Mouse (Mus musculus): Measurements from ENCODE around the gene Map2k4.

The Map2k4 gene

DNA sequence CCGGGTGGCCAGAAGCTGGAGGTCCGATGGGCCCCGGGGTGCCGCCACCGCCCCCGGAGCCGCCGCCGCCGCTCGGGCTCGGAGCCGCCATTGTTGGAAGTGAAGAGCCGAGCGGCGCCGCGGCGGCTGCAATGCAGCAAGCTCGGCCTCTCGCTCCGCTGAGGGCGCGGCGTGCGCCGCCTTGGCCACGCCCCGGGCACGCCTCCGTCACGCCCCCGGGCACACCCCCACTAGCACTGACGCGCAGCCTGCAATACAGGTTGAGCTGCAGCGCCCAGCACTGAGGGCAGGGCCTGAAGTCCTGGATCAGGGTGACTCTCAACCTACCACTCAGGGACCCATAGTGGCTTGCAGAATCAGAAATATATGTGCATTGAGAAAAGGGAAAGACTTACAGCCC lies at the start of gene Map2k4:
Gene Map2k4, minus strand, starts transcription at position 144 of the 400 bp plus-strand sequence.
- in situ Hi-C loops (cut with MboI, MseI), result loop anchor here in 1 of 2 experiments (25.0 kb wide), 1 partner anchor 1876 kb away; the partner anchor contains the start of gene Hs3st3b1

- in situ Hi-C loops (cut with MboI, MseI), result loop anchor here (25.0 kb wide), 3 partner anchors 837 to 1263 kb away; partner anchors contain the start of genes Elac2 (in 1 of the 2), Myh3 (in 1 of the 2) and Tmem220 (in 1 of the 2)
Observed at GRCm38 (mm10) chr11:65824556-65824955, 36.5 kb upstream of the Map2k4 start.

DNA sequence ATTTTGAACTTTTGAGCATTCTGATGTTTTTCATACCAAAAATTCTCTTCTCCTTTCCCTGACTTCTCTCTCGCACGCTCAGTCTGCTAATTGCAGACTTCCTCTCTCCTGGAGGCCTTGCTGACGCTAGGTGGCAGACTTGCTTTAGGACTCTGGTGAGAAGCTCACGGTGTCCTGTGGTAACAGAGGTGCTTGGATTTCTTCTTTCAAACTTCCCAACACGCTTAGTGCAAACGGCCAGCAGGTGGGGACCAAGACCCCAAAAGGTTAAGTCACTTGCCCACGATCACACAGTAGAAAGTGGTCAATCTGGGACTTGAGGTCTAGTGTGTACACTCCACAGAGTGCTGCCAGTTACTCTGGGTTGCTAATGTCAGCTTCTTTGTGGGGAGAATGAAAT lies 32.8 kb upstream of the Map2k4 start:
- in situ Hi-C loops (cut with MboI, MseI), result loop anchor here (25.0 kb wide), 3 partner anchors 834 to 1266 kb away; partner anchors contain the start of genes Elac2 (in 1 of the 2), Myh3 (in 1 of the 2) and Tmem220 (in 1 of the 2)

DNA sequence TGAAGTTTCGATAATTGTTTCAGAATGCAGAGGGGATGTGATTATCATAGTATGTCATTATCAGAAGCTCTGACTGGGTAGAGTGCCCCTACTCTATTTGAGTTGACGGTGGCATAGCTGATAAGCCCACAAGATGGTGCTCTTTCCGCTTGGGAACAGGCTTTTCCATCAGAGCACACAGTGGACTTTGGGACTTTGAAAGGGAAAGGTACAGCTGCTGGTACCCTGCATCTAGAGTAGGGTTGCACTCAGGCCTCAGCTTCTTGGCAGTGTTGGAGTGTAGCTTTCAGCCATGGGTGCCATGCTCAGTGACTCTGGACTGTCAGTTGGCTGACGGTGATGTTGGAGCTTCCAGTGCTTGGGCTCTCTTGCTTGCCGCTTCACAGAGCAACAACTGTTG lies 32.2 kb upstream of the Map2k4 start:
- in situ Hi-C loops (cut with MboI, MseI), result loop anchor here (25.0 kb wide), 3 partner anchors 833 to 1267 kb away; partner anchors contain the start of genes Elac2 (in 1 of the 2), Myh3 (in 1 of the 2) and Tmem220 (in 1 of the 2)

DNA sequence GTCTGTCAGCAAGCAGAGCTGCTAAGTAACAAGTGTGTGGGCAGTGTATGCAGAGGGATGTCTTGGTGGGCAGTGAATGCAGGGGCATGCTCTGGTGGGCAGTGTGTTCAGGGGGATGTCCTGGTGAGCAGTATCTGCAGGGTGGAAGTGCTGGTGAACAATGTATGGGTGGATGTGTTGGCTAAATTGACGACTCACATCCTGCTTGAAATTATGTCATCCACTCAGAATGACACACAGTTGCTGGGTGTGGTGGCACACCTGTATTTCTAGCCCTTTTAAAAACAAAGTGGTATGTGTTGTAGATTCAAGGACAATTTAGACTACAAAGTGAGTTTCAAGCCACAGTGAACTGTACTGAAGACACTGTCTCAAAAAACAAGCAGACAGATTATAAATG lies 30.1 kb upstream of the Map2k4 start:
- in situ Hi-C loops (cut with MboI, MseI), result loop anchor here (5.0 to 25.0 kb wide), 4 partner anchors 76 to 1269 kb away; partner anchors contain the start of genes Elac2 (in 1 of the 2), Myh3 (in 1 of the 2) and Tmem220 (in 1 of the 2)

GRCm38 (mm10) chr11:65816237-65816636 lies 28.1 kb upstream of the Map2k4 start:
- in situ Hi-C loops (cut with MboI, MseI), result loop anchor here (5.0 to 25.0 kb wide), 4 partner anchors 74 to 1271 kb away; partner anchors contain the start of genes Elac2 (in 1 of the 2), Myh3 (in 1 of the 2) and Tmem220 (in 1 of the 2)

DNA sequence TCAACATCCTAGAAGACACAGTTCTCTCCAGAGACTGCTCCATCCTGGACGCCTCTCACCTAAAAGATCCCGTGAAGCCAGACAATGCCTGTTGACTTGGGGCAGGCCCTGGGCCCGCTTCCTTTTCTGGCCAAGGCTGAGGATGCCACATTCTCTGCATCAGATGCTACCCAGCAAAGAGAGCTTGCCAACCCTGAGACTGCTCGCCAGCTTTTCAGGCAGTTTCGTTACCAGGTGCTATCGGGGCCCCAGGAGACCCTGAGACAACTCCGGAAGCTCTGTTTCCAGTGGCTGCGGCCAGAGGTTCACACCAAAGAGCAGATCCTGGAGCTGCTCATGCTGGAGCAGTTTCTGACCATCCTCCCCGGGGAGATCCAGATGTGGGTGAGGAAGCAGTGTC lies 26.3 kb upstream of the Map2k4 start:
- in situ Hi-C loops (cut with MboI, MseI), result loop anchor here (25.0 kb wide), 3 partner anchors 827 to 1273 kb away; partner anchors contain the start of genes Elac2 (in 1 of the 2), Myh3 (in 1 of the 2) and Tmem220 (in 1 of the 2)

DNA sequence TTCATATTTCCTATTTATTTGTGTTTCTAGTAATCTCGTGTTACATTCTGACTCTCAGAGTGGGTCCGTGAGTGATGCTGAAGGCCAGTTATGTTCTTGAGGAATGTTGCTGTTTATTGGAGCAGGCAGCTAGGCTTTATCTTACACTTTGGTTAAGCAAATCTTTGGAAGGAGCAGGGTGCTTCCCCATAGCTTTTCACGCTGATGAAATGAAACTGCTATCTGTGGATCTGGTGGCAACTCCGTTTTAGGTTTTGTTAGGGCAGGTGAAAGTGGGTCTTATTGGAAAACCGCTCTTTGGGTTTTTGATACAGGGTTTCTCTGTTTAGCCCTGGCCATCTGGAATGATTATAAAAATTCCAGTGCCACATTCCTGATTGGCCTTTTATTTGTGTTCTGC lies 24.0 kb upstream of the Map2k4 start:
- in situ Hi-C loops (cut with MboI, MseI), result loop anchor here (25.0 kb wide), 3 partner anchors 825 to 1275 kb away; partner anchors contain the start of genes Elac2 (in 1 of the 2), Myh3 (in 1 of the 2) and Tmem220 (in 1 of the 2)

- in situ Hi-C loops (cut with MboI, MseI), result loop anchor here (25.0 kb wide), 3 partner anchors 820 to 1280 kb away; partner anchors contain the start of genes Elac2 (in 1 of the 2), Myh3 (in 1 of the 2) and Tmem220 (in 1 of the 2)
Observed at GRCm38 (mm10) chr11:65807601-65808000, 19.5 kb upstream of the Map2k4 start.

GRCm38 (mm10) chr11:65806909-65807504 lies 18.9 kb upstream of the Map2k4 start, which contains the start of gene Zkscan6:
Gene Zkscan6 (plus strand): TSS chr11:65807175.
- in situ Hi-C loops (cut with MboI, MseI), result loop anchor here (25.0 kb wide), 3 partner anchors 820 to 1280 kb away; partner anchors contain the start of genes Elac2 (in 1 of the 2), Myh3 (in 1 of the 2) and Tmem220 (in 1 of the 2)

DNA sequence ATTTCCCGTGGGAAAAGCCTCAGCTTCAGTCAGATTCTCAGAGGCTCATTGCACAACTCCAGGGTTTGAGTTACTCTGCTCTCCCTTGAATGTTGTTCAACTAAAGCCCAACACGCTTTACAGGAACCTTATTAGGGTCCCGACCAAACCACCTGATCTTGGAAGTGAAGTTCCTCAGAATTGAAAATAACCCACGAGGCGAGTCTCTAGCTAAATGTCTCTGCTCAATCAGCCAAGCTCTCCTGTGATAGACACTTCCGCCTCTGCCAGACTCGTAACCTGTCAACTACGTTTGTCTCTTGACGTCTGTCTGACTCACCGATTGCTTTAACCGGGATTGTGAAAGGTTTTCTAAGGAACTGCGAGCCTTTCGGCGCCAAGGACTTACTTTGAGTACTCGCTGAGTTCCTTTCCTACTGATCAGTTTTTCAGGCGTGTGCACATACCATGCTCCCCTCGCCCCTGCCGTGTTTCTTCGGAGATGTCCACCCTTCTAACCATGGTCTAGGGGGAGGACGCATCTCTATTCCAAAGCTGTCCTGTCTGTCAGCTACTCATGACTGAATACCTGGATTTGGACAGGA lies 18.3 kb upstream of the Map2k4 start:
- in situ Hi-C loops (cut with MboI, MseI), result loop anchor here (25.0 kb wide), 3 partner anchors 819 to 1281 kb away; partner anchors contain the start of genes Elac2 (in 1 of the 2), Myh3 (in 1 of the 2) and Tmem220 (in 1 of the 2)

GRCm38 (mm10) chr11:65801899-65802298 lies 13.8 kb upstream of the Map2k4 start:
- in situ Hi-C loops (cut with MboI, MseI), result loop anchor here (5.0 to 25.0 kb wide), 4 partner anchors 40 to 1285 kb away; partner anchors contain the start of genes Elac2 (in 1 of the 2), Myh3 (in 1 of the 2) and Tmem220 (in 1 of the 2)

DNA sequence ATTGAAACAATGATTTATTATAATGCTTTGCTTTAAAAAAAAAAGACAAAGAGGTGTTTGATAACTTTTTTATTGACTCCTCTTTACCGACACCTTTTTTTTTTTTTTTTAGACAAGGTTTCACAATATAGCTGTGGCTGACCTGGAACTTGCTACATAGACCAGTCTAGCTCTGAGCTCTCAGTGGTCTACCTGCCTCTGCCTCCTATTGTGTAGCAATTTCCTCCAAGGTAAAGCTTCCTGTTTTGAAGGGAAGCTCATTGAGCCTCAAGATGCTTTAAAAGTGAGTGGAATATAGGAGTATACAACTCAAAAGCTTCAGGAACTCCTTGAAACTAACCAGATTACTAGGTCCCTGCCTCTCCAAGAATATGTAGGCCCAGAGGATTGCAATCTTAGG lies 7.8 kb upstream of the Map2k4 start:
- in situ Hi-C loops (cut with MboI, MseI), result loop anchor here in 1 of 2 experiments (25.0 kb wide), 1 partner anchor 1884 kb away; the partner anchor contains the start of gene Hs3st3b1

DNA sequence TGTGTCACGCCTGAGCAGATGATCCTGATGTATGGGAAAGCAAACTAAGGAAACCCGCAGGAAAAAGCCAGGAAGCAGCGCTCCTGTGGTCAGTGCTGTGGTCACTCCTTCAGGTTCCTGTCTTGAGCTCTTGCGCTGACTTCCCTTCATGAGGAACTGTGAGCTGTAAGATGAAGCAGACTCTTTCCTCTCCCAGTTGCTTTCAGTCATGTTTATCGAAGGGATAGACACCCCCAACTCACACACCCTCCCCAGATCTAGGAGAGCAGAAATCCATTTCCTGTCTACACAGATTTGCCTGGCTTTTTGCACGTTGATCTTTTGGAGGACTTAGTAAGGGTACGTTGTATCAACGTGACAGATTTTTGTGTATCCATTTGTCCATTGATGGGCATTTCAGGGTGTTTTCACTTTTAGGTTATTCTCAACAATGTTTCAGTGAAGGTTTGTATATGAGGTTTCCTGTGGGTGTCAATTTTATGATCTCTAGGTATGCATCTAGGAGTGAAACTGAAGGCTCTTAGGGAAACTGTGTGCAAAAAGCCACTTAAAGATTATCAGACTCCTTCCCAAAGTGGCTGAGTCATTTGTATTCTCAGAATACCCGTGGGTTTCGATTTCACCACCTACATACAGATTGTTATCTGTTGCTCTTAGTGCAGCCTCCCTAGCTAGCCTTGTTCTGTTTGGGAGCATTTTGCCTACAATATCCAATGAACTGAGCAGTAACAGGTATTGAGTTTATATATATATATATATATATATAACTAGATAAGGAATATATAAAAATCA lies 6.5 kb upstream of the Map2k4 start:
- in situ Hi-C loops (cut with MboI, MseI), result loop anchor here in 1 of 2 experiments (25.0 kb wide), 1 partner anchor 1882 kb away; the partner anchor contains the start of gene Hs3st3b1

DNA sequence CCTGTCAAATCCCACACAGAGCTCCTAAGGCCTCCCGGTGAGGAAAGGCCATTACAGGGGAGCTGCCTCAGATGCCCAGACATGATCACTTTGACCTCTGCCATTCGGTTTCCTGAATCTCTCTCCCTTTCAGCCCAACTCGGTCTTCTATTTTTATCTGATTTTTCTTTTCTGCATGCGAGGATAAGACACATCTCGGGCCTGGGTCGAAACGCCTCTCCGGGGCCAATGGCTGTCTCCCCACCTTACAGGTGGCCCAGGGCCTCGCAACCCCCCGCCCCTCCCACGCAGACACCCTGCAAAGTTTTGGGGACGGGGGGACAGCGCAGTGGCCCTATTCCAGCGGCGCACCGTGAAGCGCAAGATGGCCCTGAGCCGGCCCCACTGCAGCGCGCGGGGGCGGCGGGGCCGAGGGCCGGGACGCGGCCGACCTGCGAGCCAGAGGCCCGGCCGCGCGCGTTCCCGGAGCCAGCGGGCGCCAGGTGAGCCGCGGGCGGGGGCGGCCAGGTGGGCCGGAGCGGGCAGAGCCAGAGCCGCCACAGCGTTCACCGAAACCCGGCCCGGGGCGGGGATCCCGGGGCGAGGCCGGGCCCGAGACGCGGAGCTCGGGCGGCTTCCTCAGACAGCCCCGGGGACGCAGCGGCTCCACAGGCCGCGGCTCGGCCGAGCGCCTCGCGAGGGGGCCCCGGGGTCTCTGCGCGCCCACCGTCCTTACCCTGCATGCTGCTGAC lies 511 bp downstream of the Map2k4 start:
- in situ Hi-C loops (cut with MboI, MseI), result loop anchor here in 1 of 2 experiments (25.0 kb wide), 1 partner anchor 1875 kb away; the partner anchor contains the start of gene Hs3st3b1

GRCm38 (mm10) chr11:65786160-65786559 lies 1.9 kb downstream of the Map2k4 start:
- in situ Hi-C loops (cut with MboI, MseI), result loop anchor here in 1 of 2 experiments (25.0 kb wide), 1 partner anchor 1874 kb away; the partner anchor contains the start of gene Hs3st3b1

- in situ Hi-C loops (cut with MboI, MseI), result loop anchor here in 1 of 2 experiments (25.0 kb wide), 1 partner anchor 1869 kb away; the partner anchor contains the start of gene Hs3st3b1
Observed at GRCm38 (mm10) chr11:65781596-65781995, 6.5 kb downstream of the Map2k4 start.

DNA sequence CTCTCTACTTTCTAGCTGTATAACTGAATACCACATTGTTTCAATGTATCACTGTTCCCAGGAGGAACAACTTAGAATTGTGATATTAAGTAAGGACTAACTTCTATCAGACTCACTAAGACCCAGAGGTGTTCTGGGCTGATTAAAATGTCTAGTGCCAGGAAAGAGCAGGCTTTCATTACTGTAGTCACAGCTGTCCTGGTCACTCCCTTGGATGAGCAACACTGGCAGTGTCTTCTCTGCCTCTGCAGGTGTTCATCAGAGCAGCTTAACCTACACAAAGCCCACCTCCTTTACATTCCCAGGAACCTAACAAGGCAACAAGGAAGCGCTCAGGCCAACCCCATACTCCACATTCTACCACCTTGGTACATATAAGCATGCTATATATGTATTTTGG lies 8.5 kb downstream of the Map2k4 start:
- in situ Hi-C loops (cut with MboI, MseI), result loop anchor here in 1 of 2 experiments (25.0 kb wide), 1 partner anchor 1867 kb away; the partner anchor contains the start of gene Hs3st3b1

DNA sequence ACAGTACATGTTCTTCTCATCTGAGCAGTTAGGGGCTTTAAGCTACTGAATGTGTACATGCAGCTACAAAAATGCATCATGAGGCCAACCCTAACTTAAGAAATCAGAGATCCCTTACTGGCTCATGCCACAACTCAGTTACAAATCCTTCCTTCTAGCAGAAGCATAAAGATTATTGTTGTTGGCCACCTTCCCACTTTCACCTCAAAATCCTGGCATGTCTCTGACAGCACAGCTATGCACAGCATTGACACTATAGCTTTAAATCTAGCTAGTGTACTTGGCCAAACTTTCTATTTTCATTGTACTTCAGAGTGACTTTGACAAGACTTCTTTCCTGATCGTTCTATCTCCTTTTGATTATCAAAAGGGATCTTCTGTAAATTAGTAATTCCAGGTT lies 9.0 kb downstream of the Map2k4 start:
- in situ Hi-C loops (cut with MboI, MseI), result loop anchor here in 1 of 2 experiments (25.0 kb wide), 1 partner anchor 1867 kb away; the partner anchor contains the start of gene Hs3st3b1
